7 mouse cellular contexts compared by ENCODE assay signal in the genomic region with DNA sequence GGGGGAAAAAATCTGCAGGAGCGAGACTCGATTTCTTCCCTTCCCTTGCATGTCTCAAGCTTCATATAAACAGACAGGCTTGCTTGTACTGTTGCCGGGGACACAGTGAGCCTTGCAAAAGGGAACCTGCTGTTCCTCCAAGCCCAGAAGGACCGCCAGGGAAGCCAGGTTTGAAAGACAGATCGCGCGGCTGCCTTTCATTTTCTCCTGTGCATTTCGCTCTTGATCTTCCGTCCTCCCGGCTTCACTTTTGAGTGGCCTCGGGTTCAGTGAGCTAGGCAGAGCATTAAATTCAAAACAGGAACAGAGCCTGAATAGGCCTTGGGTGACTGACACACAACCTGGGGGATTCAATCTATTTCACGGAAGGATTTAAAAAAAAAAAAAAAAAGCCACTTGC.
A peak's percentile ranks its signal among the peaks of the same experiment; 100 is the strongest.
DNase-seq lines count a peak whose midpoint lies in the region; ATAC-seq lines count a peak whose summit lies in the region.

No protein-coding gene starts in this region.

- no peaks in the 10 kb centered on the region for H3K36me3 ChIP-seq in forebrain, embryonic 13.5 days (ENCODE audit: poor library complexity, severe bottlenecking)

- H3K27me3 ChIP-seq in forebrain, embryonic 13.5 days = no peaks in the 10 kb centered on the region

- H3K4me2 ChIP-seq in forebrain, embryonic 13.5 days = peak overlapping the region; percentile 33

- H3K27ac ChIP-seq in forebrain, embryonic 13.5 days = no peak overlapping the region

- peak; percentile 7 for DNase-seq in Muller cell, postnatal 12 days (ENCODE audit: inconsistent ontology term)
- peak; percentile 63 for DNase-seq in cerebellum, adult 11 months
- peak; percentile 57 to 70 for DNase-seq in layer of hippocampus, postnatal 14 days (ENCODE audit: low spot score in 2 of 2)
- DNase-seq in testis, postnatal 14 days (ENCODE audit: low spot score) = no peak
- no peak for DNase-seq in yolk sac, embryonic 10.5 days (ENCODE audit: low spot score)
- DNase-seq in heart, postnatal 4 days = no peak

- no peak overlapping the region for H3K4me3 ChIP-seq in forebrain, embryonic 13.5 days

- 29% methylated on average over 12 of the region's 12 CpGs for WGBS in forebrain, embryonic 13.5 days

- H3K9me3 ChIP-seq in forebrain, embryonic 13.5 days (replicated peaks) = no peaks in the 10 kb centered on the region

- 0 out of 2 replicates have a peak, but pooled peaks cover 7% of the 10 kb centered on the region for H3K4me1 ChIP-seq in forebrain, embryonic 13.5 days

- peak overlapping the region; percentile 34; the same call in 1 of the 2 replicates for H3K9ac ChIP-seq in forebrain, embryonic 13.5 days

- ATAC-seq in forebrain, embryonic 13.5 days = peak; percentile 70

Comparison
In these comparisons a context has a peak if more than half of its experiments do, and no peak if none do; other contexts are left out.
1. DNase-seq: peak in Muller cell, postnatal 12 days (single experiment), cerebellum, adult 11 months (single experiment) and layer of hippocampus, postnatal 14 days (2 of 2); none in testis, postnatal 14 days (single experiment), yolk sac, embryonic 10.5 days (single experiment) and heart, postnatal 4 days (single experiment).